Mouse (Mus musculus): ENCODE data around the gene Ddx18. TPM values are rescaled to one million over a fixed set of nuclear protein-coding genes. Genes with fewer than 3 reads are reported as not detected.
A peak's percentile ranks its signal among the peaks of the same experiment; 100 is the strongest.

The Ddx18 gene
- total RNA-seq (2012; rRNA removed) (62.8 and 85.8 TPM in 2 replicates), total RNA-seq (2014; rRNA removed) (61.8 and 69.7 TPM in 2 replicates), polyA plus RNA-seq (2012; ENCODE audit: insufficient read length, low read depth) (184 and 198 TPM in 2 replicates)

DNA sequence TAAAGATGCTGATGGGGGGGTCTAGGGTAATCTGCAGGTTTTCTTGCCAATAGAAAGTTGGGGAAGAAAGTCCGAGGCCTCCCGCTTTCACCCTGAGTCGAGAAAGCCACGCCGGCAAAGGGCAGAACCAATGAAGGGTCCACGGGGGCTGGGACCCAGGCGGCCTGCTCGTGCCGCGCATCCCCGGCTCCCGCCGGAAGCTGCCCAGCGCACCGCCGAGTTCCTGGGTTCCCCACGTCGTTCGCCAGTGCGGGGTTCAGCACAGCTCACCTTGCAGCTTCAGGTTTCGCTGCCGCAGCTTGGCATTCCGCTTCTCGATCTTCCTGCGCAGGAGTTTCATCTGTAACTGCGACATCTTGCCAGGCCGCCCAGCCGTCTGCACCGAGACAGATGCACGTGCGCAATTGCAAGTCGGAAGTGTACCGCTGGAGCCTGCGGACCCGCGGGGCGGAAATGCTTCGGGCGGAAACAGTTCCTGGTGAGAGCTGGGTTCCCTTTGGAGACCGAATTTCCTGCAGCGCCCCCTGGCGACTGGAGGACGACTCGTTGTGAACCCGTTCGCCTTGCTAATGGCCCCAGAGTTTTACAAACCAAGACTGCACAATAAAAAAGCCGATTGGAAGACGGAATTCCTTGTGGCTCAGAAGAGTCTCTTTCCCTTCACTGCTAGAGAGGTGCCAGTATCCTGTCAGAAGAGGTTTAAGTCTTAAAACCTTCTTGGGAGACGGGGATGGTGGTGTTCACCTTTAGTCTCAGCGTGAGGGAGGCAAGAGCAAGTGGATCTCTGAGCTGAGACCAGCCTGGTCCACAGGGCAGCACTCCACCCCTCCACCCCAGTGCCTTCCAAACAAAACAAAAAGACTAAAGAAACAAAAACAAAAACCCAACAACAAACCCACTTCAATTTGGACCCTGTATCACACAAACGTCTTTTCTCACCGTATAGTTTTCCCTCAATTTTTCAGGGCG, at the start of gene Ddx18:
Ddx18 (minus strand) TSS at position 469 of the 969 bp plus-strand sequence.
- Histone ChIP-seq H3K4me3 (replicated peaks in 1 of 3; ENCODE audit: low read depth in 2 of 3, low read length in 2 of 3, poor library complexity in 1 of 3) (peak within 1 kb of the TSS; percentile 76 to 82 (median 82)), H3K36me3 (replicated peaks in 1 of 2; ENCODE audit: control insufficient read depth in 1 of 2, insufficient read depth in 1 of 2, low read length in 1 of 2) (peaks cover 14 to 25% of the 10 kb centered on the region in 2 experiments), H3K9ac (ENCODE audit: insufficient read depth, low read depth) (peak within 1 kb of the TSS; percentile 97), H3K27me3 (replicated peaks) (peaks cover 18% of the 10 kb centered on the region), H3K27ac (ENCODE audit: insufficient read depth, low read depth) (no peak within 1 kb of the TSS), H3K79me2 (replicated peaks; ENCODE audit: control insufficient read depth, extremely low read depth, insufficient read depth, poor library complexity, severe bottlenecking) (peaks cover 21% of the 10 kb centered on the region), H3K4me1 (ENCODE audit: control insufficient read depth in 1 of 2, insufficient read depth in 2 of 2) (peaks cover 0 to 5% of the 10 kb centered on the region in 2 experiments; a peak in 2 of 4 replicates), H3K4me2 (ENCODE audit: insufficient read depth, low read depth, poor library complexity, severe bottlenecking) (peak within 1 kb of the TSS; percentile 95), H3K9me3 (replicated peaks; ENCODE audit: low read length) (no peaks in the 10 kb centered on the region)
- peak; percentile 94 for DNase-seq (ENCODE audit: extremely low read depth)
- in situ Hi-C loops (cut with MboI; ENCODE audit: low pct_ligation_motif_present, low pct_unique_long_range_greater_than_20kb, low sequenced_read_pairs) (no loop called here), dilution Hi-C loops (cut with MboI; ENCODE audit: extremely low pct_ligation_motif_present, extremely low pct_unique_long_range_greater_than_20kb, low sequenced_read_pairs) (no loop called here)
- TF ChIP-seq ZKSCAN1 (IDR thresholded peaks at IDR 0.05; ENCODE audit: borderline replicate concordance, low read depth, low read length) (no peak), TBP (conservative IDR thresholded peaks at IDR 0.05; ENCODE audit: low read depth, low read length) (peak; percentile 69; the same call in 1 of the 2 replicates), NELFE (IDR thresholded peaks at IDR 0.05; ENCODE audit: low read depth, low read length) (peak; percentile 62; the same call in 1 of the 2 replicates), SIN3A (IDR thresholded peaks at IDR 0.05; ENCODE audit: low read length) (peak; percentile 89), KAT2A (IDR thresholded peaks at IDR 0.05; ENCODE audit: insufficient replicate concordance, low read length) (peak; percentile 87; the same call in 1 of the 2 replicates), RCOR1 (conservative IDR thresholded peaks at IDR 0.05; ENCODE audit: low read depth, low read length) (no peak; the same call in 1 of the 2 replicates), EP300 (IDR thresholded peaks at IDR 0.05; ENCODE audit: low read length) (no peak), SMC3 (IDR thresholded peaks at IDR 0.05; ENCODE audit: low read depth, low read length) (no peak), MEF2A (IDR thresholded peaks at IDR 0.05; ENCODE audit: borderline replicate concordance, low read depth, low read length) (0 out of 2 replicates have a peak, but pooled peaks have one; percentile 55), CTCF (conservative IDR thresholded peaks at IDR 0.05 in 1 of 2, IDR thresholded peaks at IDR 0.05 in 1 of 2; ENCODE audit: low read depth in 2 of 2, low read length in 2 of 2) (peak; percentile 45 to 85), JUND (conservative IDR thresholded peaks at IDR 0.05; ENCODE audit: low read depth, low read length) (no peak), ELF1 (IDR thresholded peaks at IDR 0.05; ENCODE audit: low read depth, low read length) (peak; percentile 88), POLR2AphosphoS2 (IDR thresholded peaks at IDR 0.05; ENCODE audit: low read depth, low read length) (no peak), UBTF (IDR thresholded peaks at IDR 0.05; ENCODE audit: low read depth, low read length) (0 out of 2 replicates have a peak, but pooled peaks have one; percentile 36), RAD21 (IDR thresholded peaks at IDR 0.05; ENCODE audit: low read depth, low read length) (no peak), MAFK (IDR thresholded peaks at IDR 0.05; ENCODE audit: insufficient replicate concordance, low read length) (no peak), BHLHE40 (IDR thresholded peaks at IDR 0.05; ENCODE audit: low read depth, low read length) (peak; percentile 100), PAX5 (IDR thresholded peaks at IDR 0.05; ENCODE audit: low read length) (no peak), POLR2A (IDR thresholded peaks at IDR 0.05; ENCODE audit: low read depth, low read length) (peak; percentile 78), TCF12 (IDR thresholded peaks at IDR 0.05; ENCODE audit: low read depth, low read length) (peak; percentile 80), MAX (IDR thresholded peaks at IDR 0.05; ENCODE audit: low read length) (peak; percentile 95), MYC (IDR thresholded peaks at IDR 0.05; ENCODE audit: low read depth, low read length) (peak; percentile 96), JUN (IDR thresholded peaks at IDR 0.05; ENCODE audit: insufficient read depth, low read depth, low read length) (no peak; the same call in 1 of the 2 replicates), ZNF384 (IDR thresholded peaks at IDR 0.05; ENCODE audit: low read depth, low read length) (no peak), CHD2 (IDR thresholded peaks at IDR 0.05; ENCODE audit: low read length) (no peak), USF1 (IDR thresholded peaks at IDR 0.05; ENCODE audit: low read depth, low read length) (no peak), MXI1 (IDR thresholded peaks at IDR 0.05; ENCODE audit: low read depth, low read length) (peak; percentile 94), NRF1 (IDR thresholded peaks at IDR 0.05; ENCODE audit: low read depth, low read length) (peak; percentile 64), HCFC1 (IDR thresholded peaks at IDR 0.05; ENCODE audit: low read depth, low read length) (peak; percentile 90), USF2 (conservative IDR thresholded peaks at IDR 0.05; ENCODE audit: low read depth, low read length) (no peak), E2F4 (IDR thresholded peaks at IDR 0.05; ENCODE audit: insufficient replicate concordance, low read depth, low read length) (peak; percentile 36; the same call in 1 of the 2 replicates), ETS1 (conservative IDR thresholded peaks at IDR 0.05; ENCODE audit: low read depth, low read length) (no peak), MAZ (IDR thresholded peaks at IDR 0.05; ENCODE audit: low read depth, low read length) (no peak), CHD1 (IDR thresholded peaks at IDR 0.05; ENCODE audit: low read depth, low read length) (no peak), GABPA (IDR thresholded peaks at IDR 0.05; ENCODE audit: insufficient replicate concordance, low read depth, low read length) (peak; percentile 92), IRF4 (IDR thresholded peaks at IDR 0.05; ENCODE audit: low read depth, low read length) (no peak; the same call in 1 of the 2 replicates), ZC3H11A (IDR thresholded peaks at IDR 0.05; ENCODE audit: low read depth, low read length) (no peak)

All from CH12.LX (cell line).